In genomic region chr2:147929031-147929711, GRCm38 (mm10) we compare ENCODE assay signal across 19 mouse cellular contexts.
DNase-seq lines count a peak whose midpoint lies in the region; ATAC-seq and TF ChIP-seq lines count a peak whose summit lies in the region.
"Had no signal": no experiment of that assay in that cellular context is flagged by ENCODE, and none has a peak within 500 bp of the region (broad histone marks: within the 10 kb centered on the region; RNA-seq: fewer than 3 reads in every experiment).

No protein-coding gene starts in this region.

- no peak overlapping the region for H3K9ac ChIP-seq in forebrain, embryonic 13.5 days
- H3K9ac ChIP-seq in forebrain, postnatal 0 days, result no peak overlapping the region
- H3K9ac ChIP-seq in forebrain, embryonic 11.5 days (ENCODE audit: low read length), result no peak overlapping the region
- H3K9ac ChIP-seq in intestine, embryonic 15.5 days, result no peak overlapping the region
- H3K9ac ChIP-seq in neural tube, embryonic 15.5 days (replicated peaks), result no peak overlapping the region
- H3K9ac ChIP-seq: hindbrain, embryonic 12.5 days; hindbrain, embryonic 15.5 days had no signal

- peaks cover 5% of the 10 kb centered on the region for H3K4me1 ChIP-seq in forebrain, embryonic 13.5 days
- H3K4me1 ChIP-seq in forebrain, embryonic 10.5 days, result 0 out of 2 replicates have a peak, but pooled peaks cover 8% of the 10 kb centered on the region
- no peaks in the 10 kb centered on the region for H3K4me1 ChIP-seq in forebrain, postnatal 0 days (ENCODE audit: insufficient read depth)
- H3K4me1 ChIP-seq in forebrain, embryonic 11.5 days (replicated peaks; ENCODE audit: control insufficient read depth, insufficient read depth, low read length), result no peaks in the 10 kb centered on the region
- H3K4me1 ChIP-seq in intestine, embryonic 15.5 days (replicated peaks), result no peaks in the 10 kb centered on the region
- H3K4me1 ChIP-seq in limb, embryonic 10.5 days, result peaks cover 19% of the 10 kb centered on the region
- H3K4me1 ChIP-seq in neural tube, embryonic 15.5 days, result 0 out of 2 replicates have a peak, but pooled peaks cover 2% of the 10 kb centered on the region
- H3K4me1 ChIP-seq: hindbrain, embryonic 12.5 days; hindbrain, embryonic 15.5 days had no signal

- WGBS in forebrain, embryonic 13.5 days, result 53% methylated on average over 5 of the region's 5 CpGs
- 71% methylated on average over 5 of the region's 5 CpGs for WGBS in forebrain, embryonic 10.5 days
- 46% methylated on average over 5 of the region's 5 CpGs for WGBS in forebrain, postnatal 0 days
- WGBS in forebrain, embryonic 11.5 days, result 61% methylated on average over 5 of the region's 5 CpGs
- 60% methylated on average over 5 of the region's 5 CpGs for whole genome bisulfite sequencing in intestine, embryonic 15.5 days
- 68% methylated on average over 5 of the region's 5 CpGs for WGBS in limb, embryonic 10.5 days
- WGBS in neural tube, embryonic 15.5 days, result 54% methylated on average over 5 of the region's 5 CpGs

- H3K4me3 ChIP-seq in forebrain, embryonic 13.5 days, result no peak overlapping the region
- H3K4me3 ChIP-seq in forebrain, embryonic 10.5 days, result no peak overlapping the region
- no peak overlapping the region for H3K4me3 ChIP-seq in forebrain, postnatal 0 days (ENCODE audit: low read depth, low read length)
- H3K4me3 ChIP-seq in forebrain, embryonic 11.5 days (ENCODE audit: low read depth, low read length), result no peak overlapping the region
- no peak overlapping the region for H3K4me3 ChIP-seq in intestine, embryonic 15.5 days (replicated peaks)
- H3K4me3 ChIP-seq in limb, embryonic 10.5 days, result no peak overlapping the region
- H3K4me3 ChIP-seq in neural tube, embryonic 15.5 days (replicated peaks), result no peak overlapping the region
- H3K4me3 ChIP-seq: hindbrain, embryonic 12.5 days; hindbrain, embryonic 15.5 days had no signal

- no peak for TF ChIP-seq CTCF in forebrain, postnatal 0 days (IDR thresholded peaks at IDR 0.05; ENCODE audit: low read depth)

- H3K4me2 ChIP-seq in forebrain, embryonic 13.5 days, result no peak overlapping the region
- H3K4me2 ChIP-seq in forebrain, postnatal 0 days (ENCODE audit: low read depth), result no peak overlapping the region
- no peak overlapping the region for H3K4me2 ChIP-seq in forebrain, embryonic 11.5 days (ENCODE audit: low read depth, low read length, severe bottlenecking)
- H3K4me2 ChIP-seq in intestine, embryonic 15.5 days (replicated peaks), result no peak overlapping the region
- H3K4me2 ChIP-seq in neural tube, embryonic 15.5 days, result no peak overlapping the region
- H3K4me2 ChIP-seq: heart, embryonic 11.5 days; hindbrain, embryonic 12.5 days; hindbrain, embryonic 15.5 days had no signal

- DNase-seq in forebrain, embryonic 10.5 days (ENCODE audit: extremely low spot score, low spot score), result no peak
- no peak for DNase-seq in forebrain, postnatal 0 days
- DNase-seq in forebrain, embryonic 11.5 days (ENCODE audit: low spot score), result no peak
- no peak for DNase-seq in limb, embryonic 10.5 days (ENCODE audit: low spot score)
- DNase-seq in yolk sac, embryonic 10.5 days (ENCODE audit: low spot score), result no peak
- DNase-seq: adrenal gland, adult 8-10 months; adrenal gland, postnatal 25 days; cerebellum, adult 18-20 months; cerebellum, adult 9-10 months; cerebellum, postnatal 14 days; gastrocnemius, postnatal 25 days; kidney, adult 11 months had no signal

- H3K36me3 ChIP-seq in forebrain, embryonic 13.5 days (ENCODE audit: poor library complexity, severe bottlenecking), result no peaks in the 10 kb centered on the region
- no peaks in the 10 kb centered on the region for H3K36me3 ChIP-seq in forebrain, embryonic 10.5 days (replicated peaks)
- no peaks in the 10 kb centered on the region for H3K36me3 ChIP-seq in forebrain, postnatal 0 days (ENCODE audit: insufficient read depth)
- H3K36me3 ChIP-seq in forebrain, embryonic 11.5 days (ENCODE audit: control insufficient read depth, insufficient read depth, low read length), result no peaks in the 10 kb centered on the region
- no peaks in the 10 kb centered on the region for H3K36me3 ChIP-seq in intestine, embryonic 15.5 days
- H3K36me3 ChIP-seq in limb, embryonic 10.5 days, result no peaks in the 10 kb centered on the region
- no peaks in the 10 kb centered on the region for H3K36me3 ChIP-seq in neural tube, embryonic 15.5 days
- H3K36me3 ChIP-seq: hindbrain, embryonic 12.5 days; hindbrain, embryonic 15.5 days had no signal

- no peak overlapping the region for H3K27ac ChIP-seq in forebrain, embryonic 13.5 days
- H3K27ac ChIP-seq in forebrain, embryonic 10.5 days, result no peak overlapping the region
- no peak overlapping the region for H3K27ac ChIP-seq in forebrain, postnatal 0 days (ENCODE audit: low read depth, low read length)
- H3K27ac ChIP-seq in forebrain, embryonic 11.5 days (ENCODE audit: low read depth, low read length), result no peak overlapping the region
- no peak overlapping the region for H3K27ac ChIP-seq in intestine, embryonic 15.5 days
- 0 out of 2 replicates have a peak overlapping the region, but pooled peaks have one; percentile 59 for H3K27ac ChIP-seq in limb, embryonic 10.5 days
- no peak overlapping the region for H3K27ac ChIP-seq in neural tube, embryonic 15.5 days (replicated peaks)
- H3K27ac ChIP-seq: hindbrain, embryonic 12.5 days; hindbrain, embryonic 15.5 days had no signal

- no peaks in the 10 kb centered on the region for H3K27me3 ChIP-seq in forebrain, embryonic 13.5 days
- no peaks in the 10 kb centered on the region for H3K27me3 ChIP-seq in forebrain, embryonic 10.5 days (ENCODE audit: poor library complexity, severe bottlenecking)
- H3K27me3 ChIP-seq in forebrain, postnatal 0 days (ENCODE audit: insufficient read depth, low read length), result no peaks in the 10 kb centered on the region
- no peaks in the 10 kb centered on the region for H3K27me3 ChIP-seq in forebrain, embryonic 11.5 days (ENCODE audit: control insufficient read depth, insufficient read depth, low read length)
- no peaks in the 10 kb centered on the region for H3K27me3 ChIP-seq in intestine, embryonic 15.5 days (replicated peaks)
- no peaks in the 10 kb centered on the region for H3K27me3 ChIP-seq in limb, embryonic 10.5 days (ENCODE audit: low read depth, poor library complexity, severe bottlenecking)
- no peaks in the 10 kb centered on the region for H3K27me3 ChIP-seq in neural tube, embryonic 15.5 days (replicated peaks)
- H3K27me3 ChIP-seq: hindbrain, embryonic 12.5 days; hindbrain, embryonic 15.5 days had no signal

- ATAC-seq in forebrain, embryonic 13.5 days, result peak; percentile 13; the same call in 1 of the 2 replicates
- peak; percentile 34; the same call in 1 of the 2 replicates for ATAC-seq in forebrain, postnatal 0 days
- ATAC-seq in forebrain, embryonic 11.5 days (replicated peaks; ENCODE audit: low FRiP score), result no peak
- ATAC-seq in intestine, embryonic 15.5 days, result peak; percentile 72
- ATAC-seq in neural tube, embryonic 15.5 days (ENCODE audit: low FRiP score), result no peak
- ATAC-seq: activated CD4-positive, CD25-positive, alpha-beta regulatory T cell, adult 4 months had no signal

- H3K9me3 ChIP-seq in forebrain, embryonic 13.5 days (replicated peaks), result no peaks in the 10 kb centered on the region
- H3K9me3 ChIP-seq in forebrain, embryonic 10.5 days, result no peaks in the 10 kb centered on the region
- H3K9me3 ChIP-seq in forebrain, postnatal 0 days (ENCODE audit: low read length), result no peaks in the 10 kb centered on the region
- no peaks in the 10 kb centered on the region for H3K9me3 ChIP-seq in forebrain, embryonic 11.5 days (ENCODE audit: control insufficient read depth, low read length)
- H3K9me3 ChIP-seq in intestine, embryonic 15.5 days, result no peaks in the 10 kb centered on the region
- no peaks in the 10 kb centered on the region for H3K9me3 ChIP-seq in limb, embryonic 10.5 days (replicated peaks)
- H3K9me3 ChIP-seq in neural tube, embryonic 15.5 days (replicated peaks), result no peaks in the 10 kb centered on the region
- H3K9me3 ChIP-seq: hindbrain, embryonic 12.5 days; hindbrain, embryonic 15.5 days had no signal

Comparison
In these comparisons a context has a peak if more than half of its experiments do, and no peak if none do; other contexts are left out.
1. ATAC-seq: peak in forebrain, embryonic 13.5 days (single experiment), forebrain, postnatal 0 days (single experiment) and intestine, embryonic 15.5 days (single experiment); none in forebrain, embryonic 11.5 days (single experiment) and neural tube, embryonic 15.5 days (single experiment).